Mouse (Mus musculus) ES-Bruce4 (cell line): ENCODE data around the gene Skint8.

Source experiments
- CTCF ChIP-seq: IDR thresholded peaks from one replicate; pipeline ENCODE4 v1.8.1; 2011; ENCODE audit warnings: low read depth, low read length
- EP300 ChIP-seq: IDR thresholded peaks from 2 replicates; pipeline ENCODE4 v1.6.1; 2011; ENCODE audit warnings: low read depth, low read length; ENCODE audit not compliant: insufficient read depth
- POLR2A ChIP-seq: IDR thresholded peaks from one replicate; pipeline ENCODE4 v1.8.1; 2011; ENCODE audit warnings: low read length; ENCODE audit not compliant: insufficient read depth

- TF ChIP-seq CTCF = no peak
- TF ChIP-seq POLR2A = no peak
- TF ChIP-seq EP300 = no peak
Observed at GRCm38 (mm10) chr4:111883543-111883942, 35.6 kb upstream of the Skint8 start.
